Mouse (Mus musculus) urinary bladder, adult 18-20 months (tissue): Measurements from ENCODE around the gene Scrn2.

Experiments
- DNase-seq, 2 experiments: peaks; one replicate each; pipeline ENCODE4 v3.0.0; 2022; ENCODE audit warnings: low spot score in 2 of 2, mixed read lengths in 2 of 2

The Scrn2 gene

DNA sequence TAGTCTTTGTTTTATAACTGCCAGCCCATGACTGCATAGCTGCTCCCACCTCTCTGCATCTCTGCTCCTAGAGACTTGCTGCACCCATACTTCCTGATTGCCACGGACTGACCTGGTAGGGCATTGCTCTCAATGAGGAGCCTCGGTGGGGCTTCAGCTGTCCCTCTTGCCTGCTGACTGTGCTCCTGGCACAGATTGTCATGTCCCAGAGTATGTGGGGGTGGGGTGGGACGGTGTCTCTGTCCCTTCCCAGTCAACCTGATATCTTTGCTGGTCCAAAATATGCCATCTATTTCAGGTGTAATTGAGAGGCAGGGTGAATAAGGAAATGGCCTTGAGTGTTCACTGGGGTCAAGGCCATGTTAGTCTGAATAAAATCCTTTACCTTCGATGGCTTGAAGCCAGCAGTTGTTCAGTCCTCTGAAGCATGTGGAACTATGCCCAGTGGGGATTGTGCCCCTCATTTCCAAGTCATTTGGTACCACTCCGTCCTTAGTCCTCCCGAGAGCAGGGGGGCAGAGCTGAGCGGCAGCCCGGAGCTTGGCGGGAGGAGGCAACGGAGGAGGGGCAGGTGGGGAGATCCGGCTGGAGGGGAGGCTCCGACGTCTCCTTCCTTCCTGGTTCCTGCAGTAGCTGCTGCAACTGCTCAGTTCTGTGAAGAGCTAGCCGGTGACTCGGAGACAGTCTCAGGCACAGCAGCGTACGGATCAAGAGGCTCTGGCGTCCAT is 20.6 kb downstream of the Scrn2 start, which contains the start of gene Osbpl7:
Gene Osbpl7 (plus strand): TSS at position 413 of the 728 bp plus-strand sequence.
- DNase-seq, result peak; percentile 60 to 62

DNA sequence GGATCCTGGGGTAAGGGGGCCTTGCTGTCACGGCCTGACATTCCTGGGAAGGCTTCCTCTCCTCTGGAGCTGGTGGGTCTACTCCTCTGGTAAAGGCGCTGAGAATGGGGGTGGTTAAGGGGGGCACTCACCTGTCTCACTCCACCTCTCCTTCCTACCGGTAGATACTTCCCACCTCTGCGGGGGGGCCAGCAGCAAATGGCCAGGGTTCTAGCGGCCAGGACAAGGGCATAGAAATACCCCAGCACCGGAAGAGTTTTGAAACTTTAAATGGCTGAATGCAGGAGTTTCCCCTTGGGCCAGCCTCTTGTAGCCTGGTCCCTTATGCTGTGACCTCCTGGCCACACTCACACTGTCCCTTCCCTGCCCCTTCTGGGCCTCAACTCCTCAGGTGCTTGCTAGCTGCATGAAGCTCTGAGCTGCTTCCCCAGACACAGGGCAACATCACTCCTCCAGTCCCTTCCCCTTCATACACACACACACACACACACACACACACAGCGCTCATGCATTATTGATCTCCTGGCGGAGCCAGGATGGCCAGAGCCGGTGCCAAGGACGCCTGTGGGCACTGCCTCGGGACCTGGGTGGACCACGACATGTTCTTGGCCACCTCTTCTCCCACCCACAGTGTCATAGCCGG is 21.3 kb downstream of the Scrn2 start:
- no peak for DNase-seq

DNA sequence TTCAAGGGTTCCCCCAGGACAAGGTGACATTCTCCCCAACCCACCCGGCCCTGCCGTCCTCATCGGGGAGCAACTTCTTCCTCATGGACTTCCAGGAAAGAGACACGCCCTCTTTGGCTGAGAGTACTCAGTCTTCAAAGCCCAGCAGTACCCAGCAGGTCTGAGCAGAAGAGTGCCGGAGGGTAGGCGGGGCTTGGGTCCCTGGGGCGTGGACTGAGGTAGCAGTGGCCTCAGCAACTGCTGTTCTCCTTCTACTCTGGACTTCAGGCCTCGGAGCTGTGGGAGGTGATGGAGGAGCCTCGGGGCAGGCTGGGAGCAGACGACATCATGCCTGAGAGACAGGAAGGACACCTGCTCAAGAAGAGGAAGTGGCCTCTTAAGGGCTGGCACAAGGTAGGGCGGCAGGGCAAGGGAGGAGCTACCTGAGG is 22.5 kb downstream of the Scrn2 start:
- DNase-seq, result peak in 1 of 2 experiments; percentile 36

DNA sequence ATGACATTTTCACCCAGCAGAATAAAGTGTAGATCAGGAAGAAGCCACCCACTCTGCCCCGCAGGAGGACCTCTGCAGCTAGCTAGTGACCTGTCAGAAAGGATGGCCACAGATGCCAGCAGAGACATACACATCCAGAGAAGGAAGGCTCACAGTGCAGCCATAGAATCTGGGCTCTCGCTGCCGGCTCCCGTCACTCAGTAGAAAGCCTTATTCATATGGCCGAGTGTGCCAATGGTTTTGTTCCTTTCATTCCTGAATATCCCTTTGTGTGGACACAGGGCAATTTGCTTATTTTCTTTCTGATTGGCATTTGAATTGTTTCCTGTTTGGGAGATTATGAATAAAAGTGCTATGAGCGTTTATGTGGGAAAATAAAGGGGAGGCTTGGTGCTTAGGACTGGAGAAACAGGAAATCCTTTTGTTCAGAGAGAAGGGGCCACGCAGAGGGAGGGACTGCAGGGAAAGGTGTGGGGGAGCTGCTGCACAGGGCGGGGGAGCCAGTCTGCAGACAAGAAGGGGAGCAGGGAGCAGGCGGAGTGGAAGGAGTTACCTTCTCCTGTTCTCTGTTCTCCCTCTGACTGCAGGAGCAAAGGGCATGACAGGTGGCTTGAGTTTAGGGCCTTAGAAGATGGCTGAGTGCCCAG is 33.7 kb downstream of the Scrn2 start:
- no peak for DNase-seq

DNA sequence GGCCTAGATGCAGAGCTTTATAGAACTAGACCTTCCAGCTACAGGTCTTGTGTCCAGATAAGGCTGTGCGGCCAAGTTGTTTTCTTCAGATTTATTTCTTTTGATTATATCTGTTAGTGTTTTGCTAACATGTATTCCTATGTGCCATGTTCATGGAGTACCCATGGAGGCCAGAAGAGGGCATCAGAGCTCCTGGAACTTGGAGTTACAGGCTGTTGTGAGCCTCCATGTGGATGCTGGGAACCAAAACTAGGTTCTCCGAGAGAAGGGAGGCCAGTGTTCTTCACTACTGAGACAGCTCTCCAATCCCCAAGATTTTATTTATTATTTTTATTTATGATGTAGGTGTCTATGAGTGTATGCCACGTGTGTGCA is 34.2 kb downstream of the Scrn2 start:
- no peak for DNase-seq

DNA sequence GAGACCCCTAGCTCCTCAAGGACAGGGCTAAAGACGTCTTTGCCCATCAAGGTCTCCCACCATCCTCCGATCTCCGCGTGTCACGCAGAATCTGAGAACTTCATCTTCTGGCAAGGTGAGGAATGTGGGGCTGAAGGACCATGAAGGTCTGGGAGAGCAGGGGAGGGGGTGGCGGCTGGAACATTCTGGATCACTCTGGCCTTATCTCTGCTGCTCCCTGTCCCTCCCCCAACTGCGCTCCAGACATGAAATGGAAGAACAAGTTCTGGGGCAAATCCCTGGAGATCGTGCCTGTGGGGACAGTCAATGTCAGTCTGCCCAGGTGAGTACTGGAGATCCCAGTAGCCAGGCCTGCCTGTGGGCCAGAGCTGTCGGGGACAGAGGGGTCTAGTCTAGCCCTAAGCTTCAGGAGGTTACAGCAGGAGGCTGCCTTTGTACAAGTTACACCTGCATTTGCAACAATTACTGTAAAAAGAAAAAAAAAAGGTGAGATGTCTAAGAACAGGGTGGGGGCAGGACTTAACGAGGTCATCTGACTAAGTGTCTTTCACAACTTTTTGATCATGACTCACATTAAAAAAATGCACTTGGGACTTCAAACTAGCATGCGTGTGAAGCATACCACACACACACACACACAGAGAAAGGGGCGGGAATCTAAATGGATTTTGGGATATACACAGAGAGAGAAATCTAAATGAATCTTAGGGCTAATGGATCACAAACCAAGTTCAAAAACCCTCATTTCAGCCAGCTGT is 36.0 kb downstream of the Scrn2 start:
- no peak for DNase-seq

DNA sequence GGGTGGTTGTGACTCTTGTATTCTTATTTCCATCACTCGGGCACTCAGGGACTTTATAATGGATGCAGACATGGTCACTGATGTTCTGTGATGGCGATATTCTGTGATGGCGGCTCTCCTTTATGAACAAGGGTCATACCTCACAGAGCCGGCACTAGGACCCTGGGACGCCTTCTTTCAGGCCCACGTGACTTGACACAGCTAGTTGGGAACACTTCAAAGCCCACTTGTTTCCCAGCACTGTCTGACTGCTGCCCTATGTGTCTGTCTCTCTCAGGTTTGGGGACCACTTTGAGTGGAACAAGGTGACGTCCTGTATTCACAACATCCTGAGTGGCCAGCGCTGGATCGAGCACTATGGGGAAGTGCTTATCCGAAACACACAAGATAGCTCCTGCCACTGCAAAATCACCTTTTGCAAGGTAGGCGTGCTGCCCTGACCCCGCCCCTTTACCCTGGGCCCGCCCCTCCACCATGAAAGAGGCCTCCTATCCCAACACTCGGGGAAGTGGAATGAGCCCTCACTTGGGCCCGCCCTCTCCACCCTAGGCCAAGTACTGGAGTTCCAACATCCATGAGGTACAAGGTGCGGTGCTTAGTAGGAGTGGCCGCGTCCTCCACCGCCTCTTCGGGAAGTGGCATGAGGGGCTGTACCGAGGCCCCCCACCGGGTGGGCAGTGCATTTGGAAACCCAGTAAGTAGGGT is 37.1 kb downstream of the Scrn2 start:
- DNase-seq, result no peak

DNA sequence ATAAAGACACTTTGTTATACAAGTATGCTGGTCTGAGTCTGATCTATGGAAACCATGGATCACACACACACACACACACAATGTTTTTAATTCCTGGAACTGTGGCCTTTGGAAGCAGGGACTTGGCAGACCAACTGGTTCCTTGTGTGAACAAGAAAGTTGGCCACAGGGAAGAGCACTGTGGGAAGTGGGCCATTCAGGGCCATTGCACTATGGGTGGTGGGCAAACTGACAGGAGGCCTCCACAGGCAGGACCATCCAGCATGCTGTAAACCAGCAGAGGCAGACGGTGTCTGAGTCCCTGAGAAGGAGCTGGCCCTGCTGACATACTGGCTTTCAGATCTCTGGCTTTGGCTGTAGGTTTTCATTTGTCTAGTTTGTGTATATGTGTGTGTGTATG is 39.6 kb downstream of the Scrn2 start:
- DNase-seq, result no peak

DNA sequence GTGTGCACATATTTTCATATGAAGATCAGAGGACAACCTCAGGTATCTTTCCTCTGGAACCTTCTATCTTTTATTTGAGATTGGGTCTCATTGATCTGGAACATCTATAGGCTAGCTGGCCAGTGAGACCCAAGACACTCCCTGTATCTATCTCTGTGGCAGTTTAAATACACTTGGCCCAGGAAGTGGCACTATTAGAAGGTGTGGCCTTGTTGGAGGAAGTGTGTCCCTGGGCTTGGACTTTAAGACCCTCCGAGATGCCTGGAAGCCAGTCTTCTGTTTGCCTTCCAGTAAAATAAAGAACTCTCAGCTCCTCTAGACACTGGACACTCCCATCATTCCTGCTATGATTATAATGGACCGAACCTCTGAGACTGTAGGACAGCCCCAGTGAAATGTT is 40.0 kb downstream of the Scrn2 start:
- no peak for DNase-seq

DNA sequence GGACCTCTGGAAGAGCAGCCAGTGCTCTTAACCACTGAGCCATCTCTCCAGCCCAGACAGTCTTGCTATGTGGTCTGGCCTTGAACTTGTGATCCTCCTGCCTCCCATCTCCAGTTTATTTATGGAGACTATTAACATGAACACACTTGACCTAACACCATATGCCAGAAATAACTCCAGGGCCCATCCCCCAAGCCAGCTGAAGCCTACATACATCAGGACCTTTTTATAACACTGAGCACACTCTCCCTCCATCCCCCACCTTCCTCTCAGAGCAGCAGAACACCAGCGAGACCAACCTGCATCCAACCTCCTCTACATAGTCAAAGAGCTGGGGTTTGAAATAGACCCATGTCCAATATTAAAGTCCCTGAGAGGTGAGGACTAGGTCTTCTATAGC is 41.4 kb downstream of the Scrn2 start:
- no peak for DNase-seq

DNA sequence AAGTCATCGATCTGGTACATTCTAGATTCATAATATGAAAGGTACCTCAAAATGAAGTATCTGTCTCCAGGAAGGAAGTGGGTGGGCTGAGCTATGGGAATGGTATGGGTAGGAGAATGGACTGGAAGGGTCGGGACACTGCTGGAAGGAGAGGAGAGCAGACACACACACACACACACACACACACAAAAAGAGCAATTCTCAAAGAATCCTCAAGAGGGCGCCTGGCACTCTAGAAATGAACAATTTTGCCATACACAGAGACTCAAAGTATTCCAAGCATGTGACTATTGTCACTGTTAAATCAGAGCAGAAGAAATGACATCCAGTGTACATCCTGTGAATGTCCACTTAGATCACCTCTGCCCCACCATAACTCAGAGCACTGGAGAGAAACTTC is 42.8 kb downstream of the Scrn2 start:
- no peak for DNase-seq

DNA sequence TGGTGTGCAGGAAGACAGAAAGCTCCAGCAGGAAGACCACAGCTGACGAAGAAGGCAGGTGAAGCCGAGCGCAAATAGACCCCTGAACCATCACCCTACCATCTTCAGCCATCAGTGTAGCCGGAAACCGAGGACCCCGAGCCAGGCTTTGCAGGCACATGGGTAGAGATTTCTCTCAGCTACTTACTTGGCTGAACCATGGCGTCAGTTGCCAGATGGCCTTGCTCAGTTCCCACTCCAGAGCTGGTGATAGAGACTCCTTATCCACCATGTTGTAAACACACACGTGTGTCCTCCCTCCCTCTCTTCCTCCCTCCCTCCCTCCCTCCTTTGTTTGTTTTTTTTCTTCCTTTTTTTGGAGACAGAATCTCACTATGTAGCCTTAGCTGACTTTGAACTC is 44.5 kb downstream of the Scrn2 start:
- no peak for DNase-seq

DNA sequence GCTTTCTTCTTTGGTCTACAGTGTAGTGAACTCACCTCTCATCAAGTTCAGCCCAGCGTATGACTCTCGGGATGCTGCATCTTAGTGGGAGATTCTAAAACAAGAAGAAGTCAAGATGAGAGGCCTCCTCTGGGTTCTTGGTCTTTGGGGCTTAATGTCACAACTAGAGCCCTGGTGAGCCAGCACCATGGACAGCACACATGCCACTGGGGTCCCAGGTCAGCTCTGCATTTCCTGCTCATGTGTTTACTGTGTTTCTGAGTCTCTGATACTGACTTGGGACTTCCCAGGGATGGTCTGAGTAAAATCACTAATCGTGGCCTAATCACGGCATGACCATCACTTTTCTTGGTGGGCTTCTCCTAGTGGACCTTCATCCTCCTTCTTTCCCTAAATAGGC is 49.0 kb downstream of the Scrn2 start:
- DNase-seq, result no peak

DNA sequence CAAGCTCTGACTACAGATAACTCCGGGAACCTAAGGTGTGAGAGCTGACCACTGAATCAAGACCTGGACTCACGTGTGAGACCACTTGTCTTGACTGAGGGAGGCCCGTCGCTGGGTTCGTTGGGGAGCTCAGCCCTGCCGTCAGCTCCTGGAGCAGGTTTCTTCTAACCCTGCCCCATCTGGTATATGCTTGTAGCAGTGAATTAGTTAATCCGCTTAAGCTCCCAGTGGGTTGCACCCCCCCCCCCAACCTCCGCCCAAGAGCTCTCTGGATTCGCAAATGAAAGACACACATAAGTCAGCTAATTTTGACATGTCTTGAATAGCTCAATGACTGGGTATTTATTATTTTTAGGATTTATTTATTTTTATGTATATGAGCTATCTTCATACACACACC is 50.6 kb downstream of the Scrn2 start:
- no peak for DNase-seq

DNA sequence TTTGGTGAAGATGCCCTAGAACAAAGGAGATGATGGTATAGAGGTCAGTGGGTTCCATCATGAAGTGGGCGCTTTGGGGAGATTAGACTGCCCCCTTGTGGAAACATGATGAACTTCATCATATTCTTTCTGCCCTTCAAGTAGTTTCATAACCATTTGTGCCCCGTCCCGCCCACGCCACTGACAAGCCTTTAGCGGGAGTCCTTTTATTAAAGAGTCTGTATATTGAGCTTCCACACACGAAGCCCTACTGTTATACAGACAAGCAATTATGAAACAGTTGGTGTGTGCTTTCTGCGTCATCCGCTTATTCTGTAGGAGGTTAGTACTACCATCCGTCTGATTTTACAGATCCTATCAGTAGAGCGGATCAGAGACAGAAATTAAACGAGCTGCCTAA is 53.2 kb downstream of the Scrn2 start:
- DNase-seq, result peak in 1 of 2 experiments; percentile 19
